Comparison of ENCODE assay signal across 7 mouse cellular contexts in the genomic region with DNA sequence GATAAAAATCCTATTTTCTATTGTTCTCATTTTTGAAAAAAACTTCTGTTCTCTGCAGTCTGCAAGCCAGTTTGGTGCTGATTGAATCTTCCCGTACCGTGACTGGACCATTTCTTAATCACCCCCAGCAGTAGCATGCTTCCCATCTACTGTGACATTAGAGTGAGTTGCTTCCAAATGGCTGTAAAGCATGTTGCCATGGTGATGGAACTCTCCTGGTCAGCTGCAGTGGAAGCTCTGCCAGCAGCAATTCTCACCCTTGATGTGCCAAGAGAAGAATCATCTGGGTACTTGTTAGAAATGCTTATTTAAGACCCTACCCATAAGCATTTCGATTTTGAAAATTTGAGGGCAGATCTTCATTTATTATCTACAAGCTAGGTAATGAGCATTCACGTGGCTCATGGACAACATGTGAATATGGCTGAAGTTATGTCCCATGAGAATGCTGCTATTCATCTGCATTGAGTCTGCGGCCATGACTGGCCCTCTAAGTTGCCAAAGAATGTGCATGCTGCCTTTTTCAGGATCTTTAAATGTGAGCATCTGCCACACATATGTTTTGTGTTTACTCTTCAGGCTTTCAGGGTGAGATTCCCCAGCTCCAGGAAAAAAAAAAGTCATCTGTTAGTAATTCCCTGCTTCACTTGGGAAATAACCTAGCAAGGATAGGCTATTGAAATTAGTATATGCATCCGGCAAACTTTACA.
DNase-seq lines count a peak whose midpoint lies in the region; ATAC-seq and TF ChIP-seq lines count a peak whose summit lies in the region.

No protein-coding gene starts in this region.

- no peaks in the 10 kb centered on the region for H3K4me1 ChIP-seq in midbrain, embryonic 10.5 days
- no peaks in the 10 kb centered on the region for H3K4me1 ChIP-seq in midbrain, embryonic 11.5 days (ENCODE audit: control insufficient read depth, insufficient read depth, low read length)
- H3K4me1 ChIP-seq in limb, embryonic 14.5 days (ENCODE audit: control insufficient read depth, insufficient read depth, low read length): no peaks in the 10 kb centered on the region

- H3K27ac ChIP-seq in midbrain, embryonic 10.5 days (replicated peaks): no peak overlapping the region
- H3K27ac ChIP-seq in midbrain, embryonic 11.5 days (ENCODE audit: low read depth, low read length): no peak overlapping the region
- H3K27ac ChIP-seq in limb, embryonic 14.5 days (replicated peaks; ENCODE audit: low read depth, low read length): no peak overlapping the region

- no peak overlapping the region for H3K9ac ChIP-seq in midbrain, embryonic 11.5 days (ENCODE audit: low read length)
- H3K9ac ChIP-seq in limb, embryonic 14.5 days (ENCODE audit: low read depth, low read length, severe bottlenecking): no peak overlapping the region

- no peak for ATAC-seq in midbrain, embryonic 11.5 days (ENCODE audit: low FRiP score)
- peak; percentile 80 for ATAC-seq in limb, embryonic 14.5 days (ENCODE audit: low FRiP score, low read depth)
- no peak for ATAC-seq in monocyte, adult 5-6 weeks (replicated peaks; ENCODE audit: insufficient number of reproducible peaks, low FRiP score, low TSS enrichment, poor library complexity, severe bottlenecking)

- H3K27me3 ChIP-seq in midbrain, embryonic 10.5 days (ENCODE audit: low read depth, poor library complexity, severe bottlenecking): no peaks in the 10 kb centered on the region
- H3K27me3 ChIP-seq in midbrain, embryonic 11.5 days (ENCODE audit: control insufficient read depth, insufficient read depth, low read length): no peaks in the 10 kb centered on the region
- no peaks in the 10 kb centered on the region for H3K27me3 ChIP-seq in limb, embryonic 14.5 days (ENCODE audit: control insufficient read depth, insufficient read depth, low read length)

- H3K9me3 ChIP-seq in midbrain, embryonic 10.5 days (replicated peaks): no peaks in the 10 kb centered on the region
- H3K9me3 ChIP-seq in midbrain, embryonic 11.5 days (ENCODE audit: control insufficient read depth, low read length): no peaks in the 10 kb centered on the region
- no peaks in the 10 kb centered on the region for H3K9me3 ChIP-seq in limb, embryonic 14.5 days (ENCODE audit: control insufficient read depth, low read length)

- H3K36me3 ChIP-seq in midbrain, embryonic 10.5 days: no peaks in the 10 kb centered on the region
- H3K36me3 ChIP-seq in midbrain, embryonic 11.5 days (ENCODE audit: control insufficient read depth, insufficient read depth, low read length): no peaks in the 10 kb centered on the region
- no peaks in the 10 kb centered on the region for H3K36me3 ChIP-seq in limb, embryonic 14.5 days (ENCODE audit: control insufficient read depth, insufficient read depth, low read length)

- 64% methylated on average over 6 of the region's 6 CpGs for WGBS in midbrain, embryonic 10.5 days
- 65% methylated on average over 6 of the region's 6 CpGs for whole genome bisulfite sequencing in midbrain, embryonic 11.5 days
- WGBS in limb, embryonic 14.5 days: 34% methylated on average over 6 of the region's 6 CpGs

- TF ChIP-seq POLR2A in limb, embryonic 14.5 days (IDR thresholded peaks at IDR 0.05; ENCODE audit: borderline replicate concordance, extremely low read depth, insufficient read depth, insufficient read length): no peak

- intact Hi-C loops in gastrocnemius, postnatal 36 days (cut with DNase I): no loop called here

- H3K4me3 ChIP-seq in midbrain, embryonic 10.5 days: no peak overlapping the region
- H3K4me3 ChIP-seq in midbrain, embryonic 11.5 days (ENCODE audit: low read depth, low read length): no peak overlapping the region
- H3K4me3 ChIP-seq in limb, embryonic 14.5 days (replicated peaks; ENCODE audit: low read length): no peak overlapping the region

- DNase-seq in midbrain, embryonic 10.5 days (ENCODE audit: low spot score): peak; percentile 11
- no peak for DNase-seq in midbrain, embryonic 11.5 days (ENCODE audit: low spot score, missing footprints)
- DNase-seq in fibroblast of lung, adult 2 months (ENCODE audit: low read depth): peak; percentile 29
- DNase-seq in limb, embryonic 14.5 days (ENCODE audit: low spot score): peak; percentile 70
- peak; percentile 23 for DNase-seq in telencephalon, adult 2 months (ENCODE audit: low read depth, low spot score)
- no peak for DNase-seq in gastrocnemius, postnatal 36 days

- H3K4me2 ChIP-seq in midbrain, embryonic 11.5 days: no peak overlapping the region
- no peak overlapping the region for H3K4me2 ChIP-seq in limb, embryonic 14.5 days (replicated peaks; ENCODE audit: low read depth, low read length, severe bottlenecking)

Comparison
In these comparisons a context has a peak if more than half of its experiments do, and no peak if none do; other contexts are left out.
1. DNase-seq: peak in midbrain, embryonic 10.5 days (single experiment), fibroblast of lung, adult 2 months (single experiment), limb, embryonic 14.5 days (single experiment) and telencephalon, adult 2 months (single experiment); none in midbrain, embryonic 11.5 days (single experiment) and gastrocnemius, postnatal 36 days (0 of 2).